Mouse (Mus musculus): ENCODE results near the gene Slc25a27. TPM values are rescaled to one million over a fixed set of nuclear protein-coding genes. Genes with fewer than 3 reads are reported as not detected.

The Slc25a27 gene
- total RNA-seq (2021) = 1 to 10 TPM; 5.8 to 7.2 TPM
- long read RNA-seq, experiment 1, partial matches to known transcripts = 1 of 8 reads
- long read RNA-seq, experiment 1, other reads (novel, unspliced or antisense) = 5 of 8 reads
- long read RNA-seq, experiment 2, transcript Slc25a27-201 (9 exons, 2,895 nt) = major isoform, 5 of 7 reads
- long read RNA-seq, experiment 2, partial matches to known transcripts = 0 of 7 reads
- long read RNA-seq, experiment 2, other reads (novel, unspliced or antisense) = 2 of 7 reads

- intact Hi-C loops (cut with DNase I) = no loop called here
- Histone ChIP-seq H3K27ac (peak within 1 kb of the TSS; percentile 90), H3K4me3 (peak within 1 kb of the TSS; percentile 93)
- TF ChIP-seq CTCF (IDR thresholded peaks at IDR 0.05) = no peak
- peak; percentile 92 for DNase-seq
Observed at GRCm38 (mm10) chr17:43666576-43667289, at the start of gene Slc25a27. TSS of gene Slc25a27 (minus strand) at chr17:43667214.

DNA sequence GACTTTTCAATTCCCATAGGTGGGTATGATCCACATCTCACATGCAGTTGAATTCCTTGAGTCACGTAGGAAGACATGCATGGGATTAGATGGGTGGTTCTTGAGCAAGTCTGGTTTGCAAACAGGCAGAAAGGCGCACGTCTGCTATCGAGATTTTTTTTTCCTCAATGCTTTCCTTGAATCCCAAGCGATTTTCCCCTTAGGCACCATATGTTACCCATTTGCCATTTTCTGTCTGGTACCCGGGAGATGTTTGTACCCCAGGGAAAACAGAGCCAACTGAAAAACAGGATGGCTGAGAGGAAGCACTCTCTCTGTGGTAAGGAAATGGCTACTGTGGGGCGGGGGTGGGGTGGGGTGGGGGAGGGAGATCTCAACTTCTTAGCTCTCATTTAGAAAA lies 49.6 kb upstream of the Slc25a27 start:
- no peak for TF ChIP-seq CTCF (IDR thresholded peaks at IDR 0.05)
- no peak for DNase-seq
- H3K4me3 ChIP-seq = no peak overlapping the region
- H3K27ac ChIP-seq = no peak overlapping the region
- intact Hi-C loops (cut with DNase I) = no loop called here

DNA sequence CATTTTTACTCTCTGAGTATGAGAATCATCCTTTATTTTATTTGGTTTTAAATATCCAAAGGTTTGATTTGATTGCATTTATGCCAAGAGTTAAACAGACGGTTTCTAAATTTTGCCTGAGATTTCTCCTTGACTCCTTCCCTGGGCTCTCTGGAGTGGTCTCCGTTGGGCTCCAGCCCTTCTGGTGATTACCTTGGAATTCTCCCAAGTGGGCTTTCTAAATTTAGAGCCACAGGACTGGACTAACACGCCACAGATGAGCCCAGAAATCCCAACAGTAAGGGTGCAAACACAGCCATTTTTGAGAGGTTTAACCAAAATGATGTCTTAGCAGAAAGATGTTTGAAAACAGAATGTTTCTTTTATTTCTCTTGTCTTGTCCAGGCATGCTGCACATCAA lies 47.2 kb upstream of the Slc25a27 start:
- no peak for DNase-seq
- no peak for TF ChIP-seq CTCF (IDR thresholded peaks at IDR 0.05)
- no peak overlapping the region for H3K4me3 ChIP-seq
- no peak overlapping the region for H3K27ac ChIP-seq
- intact Hi-C loops (cut with DNase I) = no loop called here

DNA sequence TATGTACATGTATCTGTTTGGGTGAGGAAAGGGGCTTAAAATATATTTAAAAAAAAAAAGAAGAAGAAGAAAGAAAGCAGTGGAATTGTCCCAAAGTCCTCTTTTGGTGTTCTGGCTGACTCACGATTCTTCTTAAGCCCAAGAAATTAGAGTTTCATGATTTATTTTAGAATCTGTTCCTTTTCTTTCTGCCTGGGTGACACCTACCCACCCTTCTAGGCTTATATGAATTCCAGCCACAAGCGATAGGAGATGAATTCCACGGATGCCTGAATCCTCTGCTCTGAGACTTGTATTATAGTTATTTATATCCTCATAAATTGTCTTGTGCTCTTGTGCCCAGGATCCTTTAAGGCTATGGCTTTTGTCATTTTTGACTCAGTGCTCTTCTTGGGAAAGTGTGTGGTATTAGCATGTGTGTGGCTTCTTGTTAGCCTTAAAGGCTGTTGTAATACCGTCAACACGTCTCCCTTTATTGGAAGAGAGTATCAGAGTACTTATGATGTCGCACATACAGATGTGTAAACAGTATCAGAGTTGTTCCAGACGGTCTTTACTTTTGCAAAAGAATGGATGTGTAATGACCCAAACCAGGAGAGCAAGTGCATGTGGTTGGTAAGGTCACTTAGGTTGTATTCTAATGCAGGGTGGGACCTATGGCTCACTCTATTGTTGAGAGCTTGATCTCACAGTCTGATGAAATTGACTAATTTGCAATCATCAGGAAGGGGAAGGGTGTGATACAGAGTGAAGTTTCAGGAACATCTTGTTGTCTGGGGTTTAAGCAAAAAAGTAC lies 44.7 kb upstream of the Slc25a27 start:
- intact Hi-C loops (cut with DNase I) = no loop called here
- no peak for DNase-seq
- Histone ChIP-seq H3K4me3 (no peak overlapping the region), H3K27ac (no peak overlapping the region)
- no peak for TF ChIP-seq CTCF (IDR thresholded peaks at IDR 0.05)

DNA sequence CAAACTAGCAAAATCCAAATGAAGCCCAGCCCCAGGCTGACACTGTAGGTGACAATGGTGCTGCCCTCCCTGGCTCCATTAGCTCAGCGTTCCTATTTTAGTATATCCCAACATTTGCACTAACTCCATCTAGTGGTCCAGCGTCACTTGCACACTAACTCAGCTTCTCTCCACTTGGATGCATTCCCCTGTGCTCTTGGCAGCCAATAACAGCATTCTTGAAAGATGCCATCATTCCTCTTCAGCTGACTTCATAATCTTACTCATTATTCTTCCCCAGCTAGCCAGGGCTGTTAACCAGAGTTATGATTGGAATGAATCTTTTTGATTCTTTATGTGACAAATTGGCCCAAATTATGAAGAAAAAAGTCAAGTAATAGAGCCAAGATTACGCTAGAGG lies 40.2 kb upstream of the Slc25a27 start:
- peak; percentile 36; the same call in 1 of the 2 replicates for TF ChIP-seq CTCF (IDR thresholded peaks at IDR 0.05)
- no peak overlapping the region for H3K4me3 ChIP-seq
- DNase-seq = peak; percentile 50
- intact Hi-C loops (cut with DNase I) = no loop called here
- peak overlapping the region; percentile 1; the same call in 1 of the 2 replicates for H3K27ac ChIP-seq

DNA sequence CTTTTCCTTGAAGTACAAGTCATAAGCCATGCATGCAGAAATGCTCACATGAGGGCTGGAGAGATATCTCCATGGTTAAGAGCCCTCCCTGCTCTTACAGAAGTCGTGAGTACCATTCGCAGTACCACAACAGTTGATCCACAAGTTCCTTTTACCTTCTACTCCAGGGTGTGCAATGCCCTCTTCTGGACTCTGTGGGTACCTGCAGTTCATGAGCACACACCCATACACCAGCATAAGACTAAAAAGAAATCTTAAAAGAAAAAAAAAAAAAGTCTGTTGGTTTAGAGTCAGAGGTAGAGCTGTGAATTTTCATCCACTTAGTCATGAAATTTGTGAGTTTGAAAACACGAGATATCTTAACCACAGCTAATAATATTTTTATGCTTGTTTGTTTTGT lies 39.7 kb upstream of the Slc25a27 start:
- DNase-seq = no peak
- Histone ChIP-seq H3K27ac (no peak overlapping the region), H3K4me3 (no peak overlapping the region)
- intact Hi-C loops (cut with DNase I) = no loop called here
- no peak for TF ChIP-seq CTCF (IDR thresholded peaks at IDR 0.05)

GRCm38 (mm10) chr17:43704216-43704930 lies 37.4 kb upstream of the Slc25a27 start:
- Histone ChIP-seq H3K4me3 (no peak overlapping the region), H3K27ac (no peak overlapping the region)
- TF ChIP-seq CTCF (IDR thresholded peaks at IDR 0.05) = no peak
- intact Hi-C loops (cut with DNase I) = loop anchor here (5.0 kb wide), 1 partner anchor 98 kb away; the partner anchor contains the start of gene Rcan2
- DNase-seq = no peak

DNA sequence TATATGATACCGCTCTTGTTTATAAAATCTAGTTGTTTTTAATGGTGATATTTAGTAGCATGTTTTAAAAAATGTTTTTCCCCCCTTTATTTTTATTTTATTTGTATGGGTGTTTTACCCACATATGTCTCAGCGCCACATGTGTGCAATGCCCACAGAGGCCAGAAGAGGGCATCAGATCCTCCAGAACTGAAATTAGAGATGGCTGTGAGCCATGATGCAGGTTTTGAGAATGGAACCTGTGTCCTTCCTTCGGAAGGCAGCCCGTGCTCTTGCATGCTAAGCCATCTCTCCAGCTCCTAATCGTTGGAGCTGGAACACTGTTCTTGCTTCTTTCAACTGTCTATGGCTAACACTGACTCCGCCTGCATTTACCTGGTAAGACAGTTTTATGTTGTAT lies 34.0 kb upstream of the Slc25a27 start:
- DNase-seq = peak; percentile 64
- H3K4me3 ChIP-seq = no peak overlapping the region
- intact Hi-C loops (cut with DNase I) = loop anchor here (5.0 kb wide), 1 partner anchor 101 kb away; the partner anchor contains the start of gene Rcan2
- TF ChIP-seq CTCF (IDR thresholded peaks at IDR 0.05) = peak; percentile 91
- no peak overlapping the region for H3K27ac ChIP-seq

DNA sequence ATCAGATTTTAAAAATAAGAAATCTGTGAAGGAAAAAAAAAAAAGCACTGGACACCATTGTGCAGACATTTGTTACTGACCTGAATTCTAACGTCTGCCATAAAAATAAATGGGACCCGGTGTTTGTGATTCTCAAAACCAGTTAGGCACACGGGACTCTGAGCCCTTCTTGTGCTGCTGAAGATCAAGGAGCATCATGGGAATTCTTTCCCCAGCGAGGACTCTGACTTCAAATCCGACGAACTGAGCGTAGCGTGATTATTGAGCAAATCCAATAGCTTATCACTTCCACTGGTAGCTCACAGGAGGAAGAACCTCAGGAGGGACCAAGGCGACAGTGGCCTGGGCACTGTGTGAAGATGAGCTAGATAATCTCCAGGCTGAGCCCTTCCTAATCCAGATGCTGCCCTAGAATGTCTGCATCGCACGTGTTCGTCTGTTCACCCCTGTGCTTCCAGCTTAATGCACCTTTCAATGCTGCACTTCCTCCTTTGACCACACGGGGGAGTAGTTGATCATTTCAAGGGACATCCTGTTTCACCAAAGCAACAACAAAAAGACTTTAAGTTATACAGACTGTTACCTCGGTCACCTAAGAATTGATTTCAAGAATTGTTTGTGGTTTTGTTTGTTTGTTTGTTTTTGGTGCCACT lies 32.1 kb upstream of the Slc25a27 start:
- H3K4me3 ChIP-seq = no peak overlapping the region
- peak; percentile 74 for DNase-seq
- intact Hi-C loops (cut with DNase I) = loop anchor here (1.0 to 5.0 kb wide), 3 partner anchors 170 to 428 kb away; no protein-coding TSS in a partner anchor
- TF ChIP-seq CTCF (IDR thresholded peaks at IDR 0.05) = peak; percentile 85
- no peak overlapping the region for H3K27ac ChIP-seq

- intact Hi-C loops (cut with DNase I) = no loop called here
- TF ChIP-seq CTCF (IDR thresholded peaks at IDR 0.05) = peak; percentile 10; the same call in 1 of the 2 replicates
- Histone ChIP-seq H3K4me3 (peak overlapping the region; percentile 26), H3K27ac (peak overlapping the region; percentile 63)
- DNase-seq = peak; percentile 38
Observed at GRCm38 (mm10) chr17:43689591-43689990, 22.6 kb upstream of the Slc25a27 start.

DNA sequence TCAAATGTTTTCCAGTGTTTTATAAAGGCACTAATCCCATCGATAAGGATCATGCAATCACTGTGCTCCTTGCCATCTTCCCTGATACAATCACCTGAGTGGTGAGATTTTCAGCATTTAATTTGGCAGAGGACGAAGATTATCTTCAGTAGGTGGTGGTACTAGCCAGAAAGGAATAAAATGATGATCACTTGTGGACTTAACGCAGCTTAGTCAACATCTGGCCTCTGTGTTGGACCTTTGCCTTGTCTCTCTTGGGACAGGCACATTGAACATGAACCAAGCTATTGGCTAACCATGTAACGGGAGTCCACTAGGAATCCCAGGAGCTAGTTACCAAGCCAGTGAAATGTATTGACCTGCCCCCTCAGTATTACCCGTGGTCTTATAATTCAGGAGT lies 17.6 kb upstream of the Slc25a27 start:
- no peak overlapping the region for H3K4me3 ChIP-seq
- intact Hi-C loops (cut with DNase I) = no loop called here
- DNase-seq = peak; percentile 31

GRCm38 (mm10) chr17:43684086-43684485 lies 17.1 kb upstream of the Slc25a27 start:
- intact Hi-C loops (cut with DNase I) = no loop called here
- DNase-seq = no peak
- Histone ChIP-seq H3K4me3 (no peak overlapping the region), H3K27ac (no peak overlapping the region)
- no peak for TF ChIP-seq CTCF (IDR thresholded peaks at IDR 0.05)

More for the DNA sequence above, 17.6 kb upstream of the Slc25a27 start:
- no peak overlapping the region for H3K27ac ChIP-seq
- TF ChIP-seq CTCF (IDR thresholded peaks at IDR 0.05) = no peak
